Mouse (Mus musculus) limb, embryonic 11.5 days (tissue): ENCODE measurements around the gene Fubp3. TPM values are rescaled to one million over a fixed set of nuclear protein-coding genes. Genes with fewer than 3 reads are reported as not detected.
A peak's percentile ranks its signal among the peaks of the same experiment; 100 is the strongest.

Experiments
- ATAC-seq: fragments of 200-750 bp; cut with Nextera tagmentation; 2 replicates; pipeline ENCODE4 v1.8.0; 2017; ENCODE audit warnings: low read depth; ENCODE audit not compliant: insufficient number of reproducible peaks, low FRiP score, low TSS enrichment
- DNase-seq: peaks from one replicate; pipeline ENCODE4 v3.0.0-alpha.2; 2015; ENCODE audit warnings: low spot score
- H3K27ac ChIP-seq: fragments of 300-500 bp; sonication (generic); replicated peaks from 2 replicates; pipeline ENCODE4 v1.5.1; 2014; ENCODE audit warnings: low read depth, mild to moderate bottlenecking, low read length
- H3K27me3 ChIP-seq: fragments of 300-500 bp; sonication (generic); 2 replicates; pipeline ENCODE4 v1.6.1; 2014; ENCODE audit warnings: mild to moderate bottlenecking, low read length, mixed read lengths; ENCODE audit not compliant: control insufficient read depth, insufficient read depth
- H3K36me3 ChIP-seq: fragments of 300-500 bp; sonication (generic); 2 replicates; pipeline ENCODE4 v1.6.1; 2014; ENCODE audit warnings: mild to moderate bottlenecking, low read length, moderate library complexity, mixed read lengths; ENCODE audit not compliant: control insufficient read depth, insufficient read depth
- H3K4me1 ChIP-seq: fragments of 300-500 bp; sonication (generic); 2 replicates; pipeline ENCODE4 v1.6.1; 2014; ENCODE audit warnings: low read length, mixed read lengths; ENCODE audit not compliant: control insufficient read depth, insufficient read depth
- H3K4me2 ChIP-seq: fragments of 300-500 bp; sonication (generic); 2 replicates; pipeline ENCODE4 v1.6.1; 2014; ENCODE audit warnings: low read depth, mild to moderate bottlenecking, moderate library complexity; ENCODE audit not compliant: severe bottlenecking
- H3K4me3 ChIP-seq: fragments of 300-500 bp; sonication (generic); 2 replicates; pipeline ENCODE4 v1.5.1; 2014; ENCODE audit warnings: low read depth, low read length
- H3K9ac ChIP-seq: fragments of 300-500 bp; sonication (generic); 2 replicates; pipeline ENCODE4 v1.6.1; 2014; ENCODE audit warnings: mild to moderate bottlenecking, low read length
- H3K9me3 ChIP-seq: fragments of 300-500 bp; sonication (generic); 2 replicates; pipeline ENCODE4 v1.6.1; 2016; ENCODE audit warnings: low read length; ENCODE audit not compliant: control insufficient read depth
- WGBS: fragments of 180-500 bp; shearing (Covaris S2); extraction: QIAGEN DNeasy Blood & Tissue Kit; methylation state at CpG from one replicate; pipeline ENCODE4 v1.1.7; 2014; 5-methylcytosine and 5-hydroxymethylcytosine counted together
- polyA plus RNA-seq: library from polyadenylated mRNA; unstranded; fragments of >200 nt; fragmentation: Nextera tagmentation; extraction: Ambion mirVana; gene quantifications from 2 replicates; pipeline ENCODE4 v1.2.1, GENCODE M21; 2014

Gene Fubp3
- polyA plus RNA-seq, 1 experiment from 2014 or later, result 92.4 TPM

DNA sequence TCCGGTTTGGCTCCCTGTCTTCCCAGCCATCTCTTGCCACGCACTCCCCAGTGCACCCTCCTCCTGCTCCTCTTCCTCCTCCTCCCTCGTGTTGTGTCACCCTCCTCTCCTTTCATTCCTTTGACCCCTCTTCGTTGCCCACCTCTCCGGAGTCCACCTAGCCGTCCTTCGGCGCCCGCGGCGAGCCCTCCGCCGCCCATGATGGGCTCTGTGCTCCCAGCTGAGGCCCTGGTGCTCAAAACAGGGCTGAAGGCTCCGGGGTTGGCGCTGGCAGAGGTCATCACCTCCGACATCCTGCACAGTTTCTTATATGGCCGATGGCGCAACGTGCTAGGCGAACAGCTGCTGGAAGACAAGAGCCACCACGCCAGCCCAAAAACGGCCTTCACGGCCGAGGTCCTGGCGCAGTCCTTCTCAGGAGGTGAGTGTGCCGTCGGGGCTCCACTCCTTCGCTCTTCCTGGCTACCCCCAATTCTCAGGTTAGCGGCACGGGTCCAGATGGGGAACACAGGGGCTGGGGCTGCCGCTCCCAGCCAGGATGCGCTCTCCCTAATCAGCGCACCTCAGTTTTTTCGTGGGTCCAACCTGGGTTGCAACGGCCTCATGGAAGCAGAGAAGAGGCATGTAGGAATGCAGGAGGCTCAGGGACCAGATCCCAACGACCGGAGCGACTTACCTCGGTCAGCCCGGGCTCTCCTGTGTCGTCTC, 67.6 kb downstream of the Fubp3 start, which contains the start of gene Prdm12:
Prdm12 (plus strand) TSS at position 137 of the 708 bp plus-strand sequence.
- Histone ChIP-seq H3K27ac (no peak within 1 kb of the TSS), H3K9me3 (no peaks in the 10 kb centered on the region; the same call in 1 of the 2 replicates), H3K4me3 (no peak within 1 kb of the TSS), H3K4me2 (no peak within 1 kb of the TSS), H3K4me1 (no peaks in the 10 kb centered on the region), H3K9ac (no peak within 1 kb of the TSS), H3K27me3 (peaks cover 98% of the 10 kb centered on the region), H3K36me3 (no peaks in the 10 kb centered on the region)
- WGBS, result 1% methylated on average over 41 of the region's 41 CpGs
- ATAC-seq, result no peak
- DNase-seq, result no peak

- Histone ChIP-seq H3K9me3 (no peaks in the 10 kb centered on the region; the same call in 1 of the 2 replicates), H3K27me3 (peaks cover 94% of the 10 kb centered on the region), H3K4me3 (no peak overlapping the region), H3K27ac (no peak overlapping the region), H3K36me3 (no peaks in the 10 kb centered on the region), H3K4me1 (no peaks in the 10 kb centered on the region), H3K4me2 (no peak overlapping the region), H3K9ac (no peak overlapping the region)
- DNase-seq (peak; percentile 57), ATAC-seq (no peak)
- WGBS, result under 1% methylated on average over 48 of the region's 48 CpGs
Observed at GRCm38 (mm10) chr2:31640609-31641507, 68.4 kb downstream of the Fubp3 start.

GRCm38 (mm10) chr2:31641508-31641830, 69.0 kb downstream of the Fubp3 start:
- Histone ChIP-seq H3K9ac (no peak overlapping the region), H3K4me2 (no peak overlapping the region), H3K4me1 (no peaks in the 10 kb centered on the region), H3K27ac (no peak overlapping the region), H3K27me3 (peaks cover 92% of the 10 kb centered on the region), H3K36me3 (no peaks in the 10 kb centered on the region), H3K9me3 (no peaks in the 10 kb centered on the region; the same call in 1 of the 2 replicates), H3K4me3 (no peak overlapping the region)
- DNase-seq (peak; percentile 43), ATAC-seq (no peak)
- WGBS, result 2% methylated on average over 11 of the region's 11 CpGs

DNA sequence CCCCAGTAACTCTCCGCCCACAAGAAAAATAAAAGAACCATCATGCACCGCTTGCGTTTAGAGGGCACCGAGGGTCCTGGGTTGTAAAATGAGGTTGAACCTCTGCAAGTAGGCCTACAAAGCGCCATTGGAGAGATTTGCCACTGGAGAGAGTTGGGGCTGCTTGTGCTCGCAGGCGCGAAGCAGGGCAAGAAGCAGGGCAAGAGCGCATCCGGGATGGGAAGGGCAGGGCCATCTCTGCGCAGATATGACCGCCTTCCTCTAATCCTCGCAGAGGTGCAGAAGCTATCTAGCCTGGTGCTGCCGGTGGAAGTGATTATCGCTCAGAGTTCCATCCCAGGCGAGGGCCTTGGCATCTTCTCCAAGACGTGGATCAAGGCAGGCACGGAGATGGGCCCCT, 69.5 kb downstream of the Fubp3 start:
- Histone ChIP-seq H3K27me3 (peaks cover 92% of the 10 kb centered on the region), H3K36me3 (no peaks in the 10 kb centered on the region), H3K9me3 (no peaks in the 10 kb centered on the region; the same call in 1 of the 2 replicates), H3K4me1 (no peaks in the 10 kb centered on the region), H3K9ac (no peak overlapping the region), H3K27ac (no peak overlapping the region), H3K4me3 (no peak overlapping the region), H3K4me2 (no peak overlapping the region)
- WGBS, result 3% methylated on average over 18 of the region's 18 CpGs
- DNase-seq (no peak), ATAC-seq (no peak)

- Histone ChIP-seq H3K4me3 (peak overlapping the region; percentile 46), H3K9ac (0 out of 2 replicates have a peak overlapping the region, but pooled peaks have one; percentile 22), H3K27ac (no peak overlapping the region), H3K27me3 (peaks cover 57% of the 10 kb centered on the region), H3K36me3 (no peaks in the 10 kb centered on the region), H3K4me1 (peaks cover 7% of the 10 kb centered on the region; the same call in 1 of the 2 replicates), H3K9me3 (peaks cover 3% of the 10 kb centered on the region; the same call in 1 of the 2 replicates), H3K4me2 (peak overlapping the region; percentile 99)
- peak; percentile 43 for DNase-seq
- ATAC-seq, result no peak
- 1% methylated on average over 85 of the region's 109 CpGs for WGBS
Observed at GRCm38 (mm10) chr2:31653971-31654853, 81.8 kb downstream of the Fubp3 start.

- Histone ChIP-seq H3K36me3 (no peaks in the 10 kb centered on the region), H3K9ac (no peak overlapping the region), H3K4me2 (peak overlapping the region; percentile 99), H3K27ac (no peak overlapping the region), H3K9me3 (peaks cover 5% of the 10 kb centered on the region; the same call in 1 of the 2 replicates), H3K4me3 (peak overlapping the region; percentile 46), H3K27me3 (peaks cover 55% of the 10 kb centered on the region), H3K4me1 (peaks cover 7% of the 10 kb centered on the region; the same call in 1 of the 2 replicates)
- no peak for ATAC-seq
- 6% methylated on average over 22 of the region's 22 CpGs for WGBS
- peak; percentile 64 for DNase-seq
Observed at GRCm38 (mm10) chr2:31654854-31655559, 82.6 kb downstream of the Fubp3 start.

- no peaks in the 10 kb centered on the region for H3K36me3 ChIP-seq
- DNase-seq, result no peak
- no peak overlapping the region for H3K27ac ChIP-seq
- H3K9me3 ChIP-seq, result peaks cover 5% of the 10 kb centered on the region; the same call in 1 of the 2 replicates
- H3K27me3 ChIP-seq, result peaks cover 46% of the 10 kb centered on the region
- WGBS, result 79% methylated on average over 7 of the region's 7 CpGs
- H3K4me2 ChIP-seq, result no peak overlapping the region
- no peak overlapping the region for H3K4me3 ChIP-seq
- H3K4me1 ChIP-seq, result peaks cover 7% of the 10 kb centered on the region; the same call in 1 of the 2 replicates
- H3K9ac ChIP-seq, result no peak overlapping the region
- ATAC-seq, result no peak
Observed at GRCm38 (mm10) chr2:31656374-31656773, 83.9 kb downstream of the Fubp3 start.
